Comparison of ENCODE assay signal across 16 mouse cellular contexts in the genomic region with DNA sequence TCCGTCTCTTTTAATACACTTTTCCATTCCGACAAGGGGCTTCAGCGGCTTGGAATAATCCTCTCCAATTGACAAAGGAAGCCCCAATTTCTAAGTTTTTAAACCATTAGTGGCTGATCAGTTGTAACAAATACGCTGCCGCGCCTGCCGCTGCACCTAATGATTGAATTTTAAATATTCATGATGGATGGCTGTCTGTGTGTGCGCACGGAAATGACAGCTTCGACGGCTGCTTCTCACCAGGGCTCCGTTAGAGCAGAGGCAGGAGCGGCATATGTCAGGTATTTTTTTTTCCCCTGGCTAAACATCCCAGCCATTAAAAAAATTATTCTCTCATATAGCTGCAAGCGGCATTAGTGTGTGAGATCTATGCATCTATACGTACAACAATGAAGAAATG.
DNase-seq lines count a peak whose midpoint lies in the region; ATAC-seq lines count a peak whose summit lies in the region.
"Had no signal": no experiment of that assay in that cellular context is flagged by ENCODE, and none has a peak within 500 bp of the region (broad histone marks: within the 10 kb centered on the region; RNA-seq: fewer than 3 reads in every experiment).

No protein-coding gene starts in this region.

- H3K4me3 ChIP-seq in neural tube, embryonic 12.5 days: no peak overlapping the region
- no peak overlapping the region for H3K4me3 ChIP-seq in hindbrain, embryonic 13.5 days
- no peak overlapping the region for H3K4me3 ChIP-seq in midbrain, embryonic 13.5 days (replicated peaks)
- H3K4me3 ChIP-seq: embryonic facial prominence, embryonic 13.5 days; liver, embryonic 12.5 days had no signal

- H3K27me3 ChIP-seq in neural tube, embryonic 12.5 days (replicated peaks): no peaks in the 10 kb centered on the region
- H3K27me3 ChIP-seq in hindbrain, embryonic 13.5 days: no peaks in the 10 kb centered on the region
- H3K27me3 ChIP-seq in midbrain, embryonic 13.5 days: no peaks in the 10 kb centered on the region
- H3K27me3 ChIP-seq: embryonic facial prominence, embryonic 13.5 days; liver, embryonic 12.5 days had no signal

- no peaks in the 10 kb centered on the region for H3K9me3 ChIP-seq in neural tube, embryonic 12.5 days
- no peaks in the 10 kb centered on the region for H3K9me3 ChIP-seq in hindbrain, embryonic 13.5 days
- H3K9me3 ChIP-seq in midbrain, embryonic 13.5 days: no peaks in the 10 kb centered on the region
- H3K9me3 ChIP-seq: embryonic facial prominence, embryonic 13.5 days; liver, embryonic 12.5 days had no signal

- no peak overlapping the region for H3K27ac ChIP-seq in neural tube, embryonic 12.5 days
- H3K27ac ChIP-seq in hindbrain, embryonic 13.5 days: peak overlapping the region; percentile 79
- H3K27ac ChIP-seq in midbrain, embryonic 13.5 days: peak overlapping the region; percentile 74
- H3K27ac ChIP-seq: embryonic facial prominence, embryonic 13.5 days; liver, embryonic 12.5 days had no signal

- ATAC-seq in neural tube, embryonic 12.5 days (ENCODE audit: low FRiP score, low read depth): no peak
- ATAC-seq in hindbrain, embryonic 13.5 days (ENCODE audit: low FRiP score): no peak
- no peak; the same call in 1 of the 2 replicates for ATAC-seq in midbrain, embryonic 13.5 days
- ATAC-seq: liver, embryonic 12.5 days had no signal

- no peaks in the 10 kb centered on the region for H3K36me3 ChIP-seq in neural tube, embryonic 12.5 days
- no peaks in the 10 kb centered on the region for H3K36me3 ChIP-seq in hindbrain, embryonic 13.5 days
- H3K36me3 ChIP-seq in midbrain, embryonic 13.5 days: no peaks in the 10 kb centered on the region
- H3K36me3 ChIP-seq: embryonic facial prominence, embryonic 13.5 days; liver, embryonic 12.5 days had no signal

- no peak for DNase-seq in neural tube, embryonic 10.5 days (ENCODE audit: extremely low spot score, low spot score)
- DNase-seq in cerebellum, adult 11 months: no peak
- DNase-seq in layer of hippocampus, adult 8-10 months (ENCODE audit: low spot score in 2 of 2): no peak
- DNase-seq in frontal cortex, postnatal 10 days (ENCODE audit: low spot score in 2 of 2): no peak
- no peak for DNase-seq in lung, postnatal 14 days
- DNase-seq: adrenal gland, adult 8-10 months; cerebellum, adult 11-12 months; gastrocnemius, postnatal 25 days; heart, postnatal 10 days; lung, embryonic 14.5 days; thymus, adult 18-20 months had no signal

- WGBS in neural tube, embryonic 12.5 days: 44% methylated on average over 15 of the region's 15 CpGs
- WGBS in hindbrain, embryonic 13.5 days: 31% methylated on average over 15 of the region's 15 CpGs
- 10% methylated on average over 15 of the region's 15 CpGs for WGBS in midbrain, embryonic 13.5 days

- H3K9ac ChIP-seq in neural tube, embryonic 12.5 days: no peak overlapping the region
- peak overlapping the region; percentile 35; the same call in 1 of the 2 replicates for H3K9ac ChIP-seq in hindbrain, embryonic 13.5 days
- no peak overlapping the region; the same call in 1 of the 2 replicates for H3K9ac ChIP-seq in midbrain, embryonic 13.5 days (replicated peaks)
- H3K9ac ChIP-seq: embryonic facial prominence, embryonic 13.5 days; liver, embryonic 12.5 days; lung, embryonic 14.5 days had no signal

- peak overlapping the region; percentile 30; the same call in 1 of the 2 replicates for H3K4me2 ChIP-seq in neural tube, embryonic 12.5 days (replicated peaks)
- peak overlapping the region; percentile 37 for H3K4me2 ChIP-seq in hindbrain, embryonic 13.5 days
- peak overlapping the region; percentile 37 for H3K4me2 ChIP-seq in midbrain, embryonic 13.5 days (replicated peaks)
- H3K4me2 ChIP-seq: embryonic facial prominence, embryonic 13.5 days; liver, embryonic 12.5 days; lung, embryonic 14.5 days had no signal

- H3K4me1 ChIP-seq in neural tube, embryonic 12.5 days: peaks cover 23% of the 10 kb centered on the region
- peaks cover 32% of the 10 kb centered on the region for H3K4me1 ChIP-seq in hindbrain, embryonic 13.5 days (replicated peaks)
- peaks cover 34% of the 10 kb centered on the region for H3K4me1 ChIP-seq in midbrain, embryonic 13.5 days (replicated peaks)
